Mouse (Mus musculus) heart, adult 8-10 months (tissue): ENCODE data around the gene P2rx3. TPM values are rescaled to one million over a fixed set of nuclear protein-coding genes. Genes with fewer than 3 reads are reported as not detected.
A peak's percentile ranks its signal among the peaks of the same experiment; 100 is the strongest.

Experiments
- DNase-seq: peaks from one replicate; pipeline ENCODE4 v3.0.0; 2022; ENCODE audit warnings: low spot score
- total RNA-seq, 4 experiments: library from RNA; stranded (reverse); gene quantifications; 2 replicates each; pipeline ENCODE4 v1.2.4; 2022

Gene P2rx3
- total RNA-seq, 4 experiments from 2014 or later, result 0.22 to 0.83 (median 0.62) TPM

DNA sequence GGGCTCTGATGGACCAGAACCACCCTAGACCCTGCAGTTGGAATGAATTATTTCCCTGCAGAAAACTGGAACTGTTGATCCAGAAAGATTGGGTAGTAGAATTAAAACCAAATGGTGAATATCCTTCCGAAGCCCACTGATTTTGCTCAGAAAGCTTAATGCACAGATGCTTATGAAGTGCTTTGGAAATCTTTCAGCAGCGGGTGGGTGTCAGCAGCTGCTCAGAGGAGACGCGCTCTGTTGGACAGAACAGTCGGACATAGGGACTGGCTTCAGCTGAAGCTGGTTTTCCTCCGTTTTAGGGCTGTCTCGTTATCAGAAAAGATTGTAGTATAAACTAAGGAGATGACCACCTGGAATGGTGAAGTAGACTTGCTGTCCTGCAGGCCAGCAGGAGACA is 6.4 kb upstream of the P2rx3 start:
- no peak for DNase-seq

GRCm38 (mm10) chr2:85038336-85038735 is 1.1 kb upstream of the P2rx3 start:
- DNase-seq, result no peak

- no peak for DNase-seq
Observed at GRCm38 (mm10) chr2:85036507-85037046, 685 bp downstream of the P2rx3 start.

DNA sequence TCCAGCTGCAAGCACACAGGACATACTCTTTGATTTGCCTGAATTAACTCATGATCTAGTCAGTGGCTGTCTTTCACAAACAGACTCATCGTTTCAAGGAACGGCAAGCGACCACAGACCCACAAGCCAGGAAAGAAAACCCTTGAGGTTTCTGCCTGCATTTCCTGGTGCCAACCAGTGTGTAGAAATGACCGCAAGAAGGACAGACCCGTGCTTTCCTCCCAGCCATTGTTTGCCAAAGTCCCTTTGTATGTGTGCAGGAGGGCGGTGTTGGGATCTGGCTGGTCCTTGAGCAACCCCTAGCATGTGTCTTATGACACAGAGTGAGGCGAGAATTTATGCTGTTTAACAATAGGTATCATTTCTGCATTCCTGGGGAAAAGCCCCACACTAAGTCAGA is 3.1 kb downstream of the P2rx3 start:
- DNase-seq, result no peak

DNA sequence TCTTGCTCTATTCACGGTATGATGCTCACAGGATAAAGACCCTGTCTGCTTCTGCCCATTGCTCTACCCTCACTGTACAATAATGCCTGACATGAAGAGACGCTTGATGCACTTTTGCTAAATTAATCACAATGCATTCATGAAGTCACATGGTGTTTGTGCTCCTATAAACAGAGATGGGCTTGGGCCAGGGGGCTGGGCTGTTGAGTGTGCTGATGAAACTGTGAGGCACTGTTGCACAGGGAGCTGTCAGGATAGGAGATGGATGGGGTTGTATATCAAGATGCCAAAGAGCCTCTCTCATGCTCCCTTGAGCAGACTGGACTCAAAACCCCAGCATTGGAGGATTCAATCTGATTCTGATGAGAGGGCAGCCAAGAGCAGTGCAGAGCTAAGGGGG is 4.1 kb downstream of the P2rx3 start:
- DNase-seq, result no peak

- DNase-seq, result no peak
Observed at GRCm38 (mm10) chr2:85030989-85031388, 6.3 kb downstream of the P2rx3 start.

- DNase-seq, result no peak
Observed at GRCm38 (mm10) chr2:85029897-85030296, 7.4 kb downstream of the P2rx3 start.

DNA sequence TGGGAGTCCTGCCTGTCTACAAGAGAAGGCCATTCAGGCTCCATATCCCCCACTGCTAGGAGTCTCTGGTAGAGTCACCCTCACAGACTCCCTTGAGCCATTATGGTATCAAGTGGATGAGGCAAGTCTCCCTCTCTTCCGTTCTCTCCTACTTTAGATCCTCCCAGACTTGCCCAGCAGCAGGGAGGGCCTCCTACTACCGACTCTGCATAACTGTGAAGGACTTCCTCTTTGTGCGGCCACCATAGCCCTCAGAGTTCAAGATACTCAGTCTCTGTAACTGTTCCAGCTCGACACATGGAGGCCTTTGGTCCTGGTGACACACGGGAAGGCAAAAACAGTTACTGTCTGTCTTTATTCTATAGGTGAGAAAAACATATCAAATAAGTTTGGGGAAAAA is 10.0 kb downstream of the P2rx3 start:
- no peak for DNase-seq

- DNase-seq, result no peak
Observed at GRCm38 (mm10) chr2:85026178-85026577, 11.1 kb downstream of the P2rx3 start.

DNA sequence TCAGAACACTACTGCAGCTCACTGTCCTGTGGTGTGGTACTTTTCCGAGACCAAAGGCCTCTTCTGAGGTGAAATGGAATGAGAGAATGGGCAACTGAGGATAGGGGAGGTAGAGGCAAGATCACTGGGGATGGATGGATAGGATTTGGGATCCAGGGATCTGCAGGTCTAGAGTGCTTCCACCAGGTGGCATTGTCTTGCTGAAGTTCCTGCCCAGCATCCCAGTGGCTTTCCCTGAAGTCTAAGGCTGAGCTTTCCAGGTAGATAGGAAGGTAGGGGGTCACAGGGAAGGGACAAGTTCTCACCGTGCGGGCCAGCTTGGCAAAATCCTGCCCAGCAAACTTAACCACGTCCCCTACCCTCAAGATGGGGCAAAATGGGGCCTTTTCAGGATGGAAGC is 15.2 kb downstream of the P2rx3 start:
- no peak for DNase-seq

DNA sequence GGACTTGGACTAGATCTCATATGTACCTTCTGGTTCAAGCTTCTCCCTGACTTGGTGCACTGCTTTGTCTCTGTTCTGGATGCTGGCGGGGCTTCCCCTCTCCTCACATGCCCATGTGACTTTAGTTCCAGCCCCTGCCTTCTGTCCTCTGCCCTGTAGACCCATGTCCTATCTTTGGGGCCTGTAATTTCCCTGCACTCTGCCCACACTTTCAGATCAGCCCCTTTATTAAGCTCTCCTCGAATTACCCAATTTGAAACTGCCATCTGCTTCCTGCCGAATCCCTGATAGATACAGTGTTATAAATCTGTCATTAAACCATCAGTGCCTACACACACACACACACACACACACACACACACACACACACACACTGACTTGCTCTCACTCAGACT is 22.7 kb downstream of the P2rx3 start:
- no peak for DNase-seq

GRCm38 (mm10) chr2:85013826-85014587 is 23.3 kb downstream of the P2rx3 start:
- DNase-seq, result no peak

- DNase-seq, result no peak
Observed at GRCm38 (mm10) chr2:85012679-85013078, 24.6 kb downstream of the P2rx3 start.

DNA sequence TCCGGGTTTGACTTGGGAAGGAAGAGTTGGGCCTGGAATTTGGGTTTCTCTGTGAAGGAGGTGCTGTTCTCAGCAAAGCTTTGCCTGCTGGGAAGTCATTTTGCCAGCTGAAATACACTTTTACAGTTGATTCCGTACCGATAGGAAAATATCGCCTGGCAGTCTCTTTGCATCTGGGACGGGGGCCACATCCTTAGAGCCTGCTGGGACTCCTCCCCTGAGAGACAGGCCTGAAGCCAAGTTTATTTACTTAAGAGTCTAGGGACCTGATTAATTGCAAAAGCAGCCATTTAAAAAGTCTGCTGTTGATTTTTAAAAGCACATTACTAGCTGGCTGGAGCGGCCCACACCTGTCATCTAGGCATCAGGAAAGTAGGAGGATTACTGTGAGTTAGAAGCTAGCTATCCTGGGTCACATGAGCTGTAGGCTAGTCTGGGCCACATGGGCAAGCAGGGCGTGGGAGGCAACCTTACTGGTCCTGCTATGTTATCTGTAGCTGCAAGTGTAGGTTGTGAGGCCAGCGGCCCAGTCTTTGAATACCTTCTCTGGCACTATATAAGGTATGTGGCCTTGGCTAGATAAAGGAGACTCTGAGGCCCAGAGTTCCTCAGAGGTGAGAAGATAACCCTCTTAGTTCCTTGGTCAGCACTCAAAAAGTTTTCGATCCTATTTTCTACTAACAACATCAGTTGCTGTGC is 25.2 kb downstream of the P2rx3 start:
- DNase-seq, result peak; percentile 24

DNA sequence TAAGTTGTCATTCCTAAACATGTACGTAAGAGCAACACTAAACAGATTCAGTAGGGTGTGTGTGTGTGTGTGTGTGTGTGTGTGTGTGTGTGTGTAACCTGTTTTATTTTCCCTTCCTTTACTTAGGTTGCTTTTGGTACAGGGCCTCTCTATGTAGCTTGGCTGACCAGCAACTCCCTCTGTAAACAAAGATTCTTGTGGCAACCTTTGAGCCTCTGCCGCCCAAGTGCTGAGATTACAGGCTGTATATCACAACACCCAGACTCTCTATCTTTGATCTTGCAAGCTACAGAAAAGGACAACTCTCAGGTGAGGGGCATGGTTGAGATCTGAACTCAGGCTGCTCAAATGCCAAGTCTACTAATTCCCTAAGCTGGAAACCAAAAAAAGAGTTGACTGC is 28.1 kb downstream of the P2rx3 start:
- no peak for DNase-seq

DNA sequence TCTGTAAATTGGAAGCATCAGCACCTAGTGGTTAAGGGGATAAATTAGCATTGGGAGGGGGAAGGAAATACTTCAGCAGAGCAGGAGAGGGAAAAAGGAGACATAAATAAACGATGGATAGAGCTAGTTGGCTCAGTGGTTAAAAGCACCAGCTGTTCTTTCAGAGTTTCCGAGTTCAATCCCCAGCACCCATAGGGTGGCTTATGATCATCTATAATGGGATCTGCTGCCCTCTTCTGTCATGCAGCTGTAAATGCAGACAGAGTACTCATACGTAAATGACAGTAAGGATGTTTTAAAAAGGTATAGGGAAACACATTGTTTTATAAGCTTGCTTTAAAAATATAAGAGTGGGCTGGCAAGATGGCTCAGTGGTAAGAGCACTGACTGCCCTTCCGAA is 29.5 kb downstream of the P2rx3 start:
- peak; percentile 49 for DNase-seq

- DNase-seq, result no peak
Observed at GRCm38 (mm10) chr2:85006600-85006999, 30.7 kb downstream of the P2rx3 start.

GRCm38 (mm10) chr2:85004341-85004740 is 32.9 kb downstream of the P2rx3 start:
- no peak for DNase-seq

- no peak for DNase-seq
Observed at GRCm38 (mm10) chr2:85002575-85002974, 34.7 kb downstream of the P2rx3 start.

- DNase-seq, result peak; percentile 43
Observed at GRCm38 (mm10) chr2:85001497-85001896, 35.8 kb downstream of the P2rx3 start.

- peak; percentile 62 for DNase-seq
Observed at GRCm38 (mm10) chr2:84999486-85000181, 37.6 kb downstream of the P2rx3 start.

- no peak for DNase-seq
Observed at GRCm38 (mm10) chr2:84996376-84996775, 40.9 kb downstream of the P2rx3 start.
